Mouse (Mus musculus): ENCODE results near the gene Srrm4.

- TF ChIP-seq CTCF (IDR thresholded peaks at IDR 0.05; ENCODE audit: extremely low read depth, insufficient read depth, insufficient read length, insufficient replicate concordance): no peak
- no peak for TF ChIP-seq POLR2A (IDR thresholded peaks at IDR 0.05; ENCODE audit: low read depth, low read length)
These were observed 2.0 kb downstream of the Srrm4 start for GRCm38 (mm10) chr5:116589631-116590030.
